Mouse (Mus musculus): ENCODE results near the gene Dbp. TPM values are rescaled to one million over a fixed set of nuclear protein-coding genes. Genes with fewer than 3 reads are reported as not detected.
A peak's percentile ranks its signal among the peaks of the same experiment; 100 is the strongest.

The Dbp gene
- polyA plus RNA-seq, 1 experiment from 2014 or later = 1.7 TPM

DNA sequence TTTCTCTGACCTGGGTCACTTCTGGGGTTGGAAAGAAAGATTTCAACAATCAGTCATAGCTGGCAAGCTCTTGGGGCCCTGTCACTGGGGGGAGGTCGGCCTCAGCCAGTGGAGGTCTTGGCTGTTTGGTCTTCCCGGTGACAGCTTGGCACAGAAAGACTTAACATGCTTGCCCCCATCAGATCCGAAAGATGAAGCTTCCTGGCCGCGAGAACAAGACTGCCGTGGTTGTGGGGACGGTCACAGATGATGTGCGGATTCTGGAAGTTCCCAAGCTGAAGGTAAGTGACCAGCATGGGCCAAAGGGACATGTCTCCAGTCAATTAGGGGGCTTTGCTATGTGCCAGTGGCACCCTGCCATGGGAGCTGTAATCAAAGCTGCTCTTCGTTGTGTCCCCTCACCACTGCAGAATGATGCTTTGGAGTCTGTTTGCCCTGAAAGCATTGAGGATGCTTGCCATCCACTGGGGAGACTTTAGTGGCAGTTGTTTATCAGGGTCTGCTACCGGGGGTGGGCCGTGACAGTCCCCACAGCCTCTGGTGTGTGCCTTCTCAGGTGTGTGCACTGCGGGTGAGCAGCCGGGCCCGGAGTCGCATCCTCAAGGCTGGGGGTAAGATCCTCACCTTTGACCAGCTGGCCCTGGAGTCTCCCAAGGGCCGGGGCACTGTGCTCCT is 15.0 kb downstream of the Dbp start:
- Histone ChIP-seq H3K27ac (ENCODE audit: low read length) (no peak overlapping the region), H3K9me3 (ENCODE audit: control insufficient read depth, low read length) (no peaks in the 10 kb centered on the region), H3K9ac (ENCODE audit: low read length) (peak overlapping the region; percentile 93; the same call in 1 of the 2 replicates), H3K4me3 (ENCODE audit: low read length) (peak overlapping the region; percentile 73; the same call in 1 of the 2 replicates), H3K4me2 (ENCODE audit: low read depth, low read length) (peak overlapping the region; percentile 86; the same call in 1 of the 2 replicates), H3K27me3 (ENCODE audit: control insufficient read depth, insufficient read depth, low read depth, low read length) (no peaks in the 10 kb centered on the region), H3K4me1 (replicated peaks; ENCODE audit: control insufficient read depth, insufficient read depth, low read length) (peaks cover 24% of the 10 kb centered on the region), H3K36me3 (ENCODE audit: control insufficient read depth, insufficient read depth, low read length) (peaks cover 28% of the 10 kb centered on the region)
- no peak for ATAC-seq (ENCODE audit: low read depth)
- WGBS = 79% methylated on average over 15 of the region's 16 CpGs

GRCm38 (mm10) chr7:45720413-45721233 is 15.7 kb downstream of the Dbp start, which contains the start of gene Fam83e:
Gene Fam83e (plus strand): TSS chr7:45721212.
- Histone ChIP-seq H3K27me3 (ENCODE audit: control insufficient read depth, insufficient read depth, low read depth, low read length) (no peaks in the 10 kb centered on the region), H3K36me3 (ENCODE audit: control insufficient read depth, insufficient read depth, low read length) (peaks cover 35% of the 10 kb centered on the region), H3K4me2 (ENCODE audit: low read depth, low read length) (no peak within 1 kb of the TSS), H3K4me3 (ENCODE audit: low read length) (no peak within 1 kb of the TSS), H3K9ac (ENCODE audit: low read length) (no peak within 1 kb of the TSS), H3K27ac (ENCODE audit: low read length) (peak within 1 kb of the TSS; percentile 2; the same call in 1 of the 2 replicates), H3K9me3 (ENCODE audit: control insufficient read depth, low read length) (no peaks in the 10 kb centered on the region), H3K4me1 (replicated peaks; ENCODE audit: control insufficient read depth, insufficient read depth, low read length) (peaks cover 22% of the 10 kb centered on the region)
- 68% methylated on average over 14 of the region's 14 CpGs for whole genome bisulfite sequencing
- ATAC-seq (ENCODE audit: low read depth) = no peak

DNA sequence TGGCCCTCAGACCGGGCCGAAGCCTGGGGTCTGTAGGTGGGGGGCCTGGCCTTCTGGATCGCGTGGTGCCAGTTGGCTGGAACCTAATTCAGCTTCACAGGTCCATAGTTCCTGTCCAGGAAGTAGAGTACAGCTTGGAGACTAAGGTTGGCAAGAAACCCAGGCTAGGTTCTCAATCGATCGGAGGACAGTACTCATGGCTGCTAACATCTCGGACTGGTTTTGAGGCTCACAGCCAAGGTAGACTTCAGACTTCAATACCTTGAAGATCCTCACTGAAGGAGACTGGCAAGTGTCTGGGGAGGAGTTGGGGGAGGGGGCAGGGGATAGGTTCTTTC is 16.3 kb downstream of the Dbp start:
- no peak for ATAC-seq (ENCODE audit: low read depth)
- no peak overlapping the region for H3K9ac ChIP-seq (ENCODE audit: low read length)

GRCm38 (mm10) chr7:45721642-45722347 is 16.9 kb downstream of the Dbp start:
- no peak overlapping the region for H3K27ac ChIP-seq (ENCODE audit: low read length)
- H3K36me3 ChIP-seq (ENCODE audit: control insufficient read depth, insufficient read depth, low read length) = peaks cover 40% of the 10 kb centered on the region
- H3K4me1 ChIP-seq (replicated peaks; ENCODE audit: control insufficient read depth, insufficient read depth, low read length) = peaks cover 12% of the 10 kb centered on the region
- H3K9me3 ChIP-seq (ENCODE audit: control insufficient read depth, low read length) = no peaks in the 10 kb centered on the region
- H3K9ac ChIP-seq (ENCODE audit: low read length) = 0 out of 2 replicates have a peak overlapping the region, but pooled peaks have one; percentile 14
- no peak overlapping the region for H3K4me3 ChIP-seq (ENCODE audit: low read length)
- H3K27me3 ChIP-seq (ENCODE audit: control insufficient read depth, insufficient read depth, low read depth, low read length) = no peaks in the 10 kb centered on the region
- WGBS = 60% methylated on average over 13 of the region's 13 CpGs
- H3K4me2 ChIP-seq (ENCODE audit: low read depth, low read length) = no peak overlapping the region
- no peak for ATAC-seq (ENCODE audit: low read depth)

More for the DNA sequence above, 16.3 kb downstream of the Dbp start:
- Histone ChIP-seq H3K4me1 (replicated peaks; ENCODE audit: control insufficient read depth, insufficient read depth, low read length) (peaks cover 16% of the 10 kb centered on the region), H3K4me2 (ENCODE audit: low read depth, low read length) (no peak overlapping the region), H3K27ac (ENCODE audit: low read length) (peak overlapping the region; percentile 2; the same call in 1 of the 2 replicates), H3K9me3 (ENCODE audit: control insufficient read depth, low read length) (no peaks in the 10 kb centered on the region), H3K4me3 (ENCODE audit: low read length) (no peak overlapping the region), H3K36me3 (ENCODE audit: control insufficient read depth, insufficient read depth, low read length) (peaks cover 37% of the 10 kb centered on the region), H3K27me3 (ENCODE audit: control insufficient read depth, insufficient read depth, low read depth, low read length) (no peaks in the 10 kb centered on the region)
- WGBS = 73% methylated on average over 7 of the region's 7 CpGs

DNA sequence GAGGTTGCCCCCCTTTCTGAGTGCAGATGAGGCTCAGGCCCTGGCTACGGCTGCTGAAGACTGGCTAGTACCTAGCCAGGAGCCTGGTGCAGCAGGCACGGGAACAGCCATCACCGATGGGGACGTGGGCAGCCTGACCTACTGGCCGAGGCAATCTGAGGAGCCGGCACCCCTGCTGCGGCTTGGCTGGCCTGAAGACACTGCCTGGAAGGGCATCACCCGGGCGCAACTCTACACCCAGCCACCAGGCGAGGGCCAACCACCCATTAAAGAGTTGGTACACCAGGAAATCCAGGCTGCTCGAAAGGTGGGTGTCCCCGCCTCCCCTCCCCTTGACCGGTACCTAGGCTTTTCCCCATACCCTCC is 17.4 kb downstream of the Dbp start:
- Histone ChIP-seq H3K4me3 (ENCODE audit: low read length) (no peak overlapping the region), H3K4me1 (replicated peaks; ENCODE audit: control insufficient read depth, insufficient read depth, low read length) (peaks cover 8% of the 10 kb centered on the region), H3K36me3 (ENCODE audit: control insufficient read depth, insufficient read depth, low read length) (peaks cover 40% of the 10 kb centered on the region), H3K27me3 (ENCODE audit: control insufficient read depth, insufficient read depth, low read depth, low read length) (no peaks in the 10 kb centered on the region), H3K9ac (ENCODE audit: low read length) (0 out of 2 replicates have a peak overlapping the region, but pooled peaks have one; percentile 14), H3K27ac (ENCODE audit: low read length) (no peak overlapping the region), H3K9me3 (ENCODE audit: control insufficient read depth, low read length) (no peaks in the 10 kb centered on the region), H3K4me2 (ENCODE audit: low read depth, low read length) (no peak overlapping the region)
- whole genome bisulfite sequencing = 76% methylated on average over 13 of the region's 13 CpGs
- ATAC-seq (ENCODE audit: low read depth) = no peak

DNA sequence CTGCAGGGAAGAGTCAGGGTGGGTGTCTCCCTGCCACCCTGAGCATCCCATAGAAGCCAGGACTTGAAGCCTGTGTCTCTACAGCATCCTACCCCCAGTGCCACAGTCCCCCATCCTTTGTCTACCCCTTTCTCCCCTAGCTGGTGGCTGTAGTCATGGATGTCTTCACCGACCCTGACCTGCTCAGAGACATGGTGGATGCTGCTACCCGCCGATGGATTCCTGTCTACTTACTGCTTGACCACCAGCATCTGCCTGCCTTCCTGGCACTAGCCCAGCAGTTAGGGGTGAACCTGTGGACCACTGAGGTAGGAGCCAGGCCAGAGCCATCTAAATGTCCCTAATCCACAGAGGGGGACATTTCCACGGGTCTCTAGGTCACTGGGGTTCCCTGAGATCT is 18.4 kb downstream of the Dbp start:
- H3K36me3 ChIP-seq (ENCODE audit: control insufficient read depth, insufficient read depth, low read length) = peaks cover 40% of the 10 kb centered on the region
- 82% methylated on average over 4 of the region's 4 CpGs for WGBS
- peaks cover 8% of the 10 kb centered on the region for H3K4me1 ChIP-seq (replicated peaks; ENCODE audit: control insufficient read depth, insufficient read depth, low read length)
- H3K9ac ChIP-seq (ENCODE audit: low read length) = no peak overlapping the region
- H3K4me2 ChIP-seq (ENCODE audit: low read depth, low read length) = no peak overlapping the region
- no peaks in the 10 kb centered on the region for H3K9me3 ChIP-seq (ENCODE audit: control insufficient read depth, low read length)
- no peak overlapping the region for H3K27ac ChIP-seq (ENCODE audit: low read length)
- H3K4me3 ChIP-seq (ENCODE audit: low read length) = no peak overlapping the region
- no peaks in the 10 kb centered on the region for H3K27me3 ChIP-seq (ENCODE audit: control insufficient read depth, insufficient read depth, low read depth, low read length)
- no peak for ATAC-seq (ENCODE audit: low read depth)

DNA sequence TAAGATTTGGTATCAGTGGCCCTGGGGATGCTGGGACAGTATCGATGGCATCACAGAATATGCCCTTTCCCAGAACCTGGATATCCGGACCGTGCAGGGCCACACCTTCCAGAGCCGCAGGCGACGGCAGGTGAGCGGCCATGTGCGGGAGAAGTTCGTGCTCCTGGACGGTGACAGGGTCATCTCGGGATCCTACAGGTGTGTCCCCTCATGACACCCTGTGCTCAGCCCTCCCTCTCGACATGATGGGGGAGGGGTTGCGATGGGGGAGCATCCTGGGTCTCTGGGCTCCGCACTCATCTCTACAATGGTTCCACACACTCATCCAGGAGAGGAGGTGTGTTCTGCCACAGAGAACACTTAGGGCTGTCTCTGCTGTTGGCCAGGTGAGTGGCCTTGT is 18.9 kb downstream of the Dbp start:
- Histone ChIP-seq H3K4me3 (ENCODE audit: low read length) (no peak overlapping the region), H3K9me3 (ENCODE audit: control insufficient read depth, low read length) (no peaks in the 10 kb centered on the region), H3K36me3 (ENCODE audit: control insufficient read depth, insufficient read depth, low read length) (peaks cover 41% of the 10 kb centered on the region), H3K27me3 (ENCODE audit: control insufficient read depth, insufficient read depth, low read depth, low read length) (no peaks in the 10 kb centered on the region), H3K27ac (ENCODE audit: low read length) (no peak overlapping the region), H3K4me1 (replicated peaks; ENCODE audit: control insufficient read depth, insufficient read depth, low read length) (peaks cover 8% of the 10 kb centered on the region), H3K9ac (ENCODE audit: low read length) (no peak overlapping the region), H3K4me2 (ENCODE audit: low read depth, low read length) (no peak overlapping the region)
- 88% methylated on average over 14 of the region's 14 CpGs for WGBS
- ATAC-seq (ENCODE audit: low read depth) = no peak

GRCm38 (mm10) chr7:45725151-45725550 is 20.3 kb downstream of the Dbp start:
- no peak overlapping the region for H3K9ac ChIP-seq (ENCODE audit: low read length)
- ATAC-seq (ENCODE audit: low read depth) = no peak
- peaks cover 34% of the 10 kb centered on the region for H3K36me3 ChIP-seq (ENCODE audit: control insufficient read depth, insufficient read depth, low read length)
- no peaks in the 10 kb centered on the region for H3K4me1 ChIP-seq (replicated peaks; ENCODE audit: control insufficient read depth, insufficient read depth, low read length)
- no peak overlapping the region for H3K4me2 ChIP-seq (ENCODE audit: low read depth, low read length)
- no peak overlapping the region for H3K4me3 ChIP-seq (ENCODE audit: low read length)
- WGBS = 84% methylated on average over 9 of the region's 9 CpGs
- H3K27me3 ChIP-seq (ENCODE audit: control insufficient read depth, insufficient read depth, low read depth, low read length) = no peaks in the 10 kb centered on the region
- no peak overlapping the region for H3K27ac ChIP-seq (ENCODE audit: low read length)
- H3K9me3 ChIP-seq (ENCODE audit: control insufficient read depth, low read length) = no peaks in the 10 kb centered on the region

DNA sequence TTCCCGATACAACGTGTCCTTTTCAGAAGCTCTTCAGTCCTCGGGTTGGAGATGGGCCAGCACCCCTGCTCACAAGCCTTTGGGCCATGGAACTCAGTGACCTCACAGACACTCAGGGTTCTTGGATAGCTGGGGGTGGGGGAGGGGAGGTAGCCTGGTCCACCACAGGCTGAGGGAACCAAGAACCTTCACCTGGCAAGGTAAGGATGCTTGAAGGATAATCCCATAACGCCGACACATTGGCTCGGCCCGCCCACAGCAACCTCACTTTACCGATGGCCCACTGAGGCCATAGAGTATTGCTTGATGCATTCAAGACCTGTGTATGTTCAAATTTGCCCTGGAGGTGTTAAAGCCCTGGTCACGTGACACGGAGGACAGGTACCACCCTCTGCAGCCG is 20.8 kb downstream of the Dbp start, which contains the start of gene Spaca4:
TSS of gene Spaca4 (minus strand) at position 101 of the 400 bp plus-strand sequence.
- H3K27ac ChIP-seq (ENCODE audit: low read length) = no peak within 1 kb of the TSS
- H3K9ac ChIP-seq (ENCODE audit: low read length) = no peak within 1 kb of the TSS
- no peak for ATAC-seq (ENCODE audit: low read depth)
- no peak within 1 kb of the TSS for H3K4me2 ChIP-seq (ENCODE audit: low read depth, low read length)
- H3K4me3 ChIP-seq (ENCODE audit: low read length) = no peak within 1 kb of the TSS
- H3K9me3 ChIP-seq (ENCODE audit: control insufficient read depth, low read length) = no peaks in the 10 kb centered on the region
- no peaks in the 10 kb centered on the region for H3K4me1 ChIP-seq (replicated peaks; ENCODE audit: control insufficient read depth, insufficient read depth, low read length)
- no peaks in the 10 kb centered on the region for H3K27me3 ChIP-seq (ENCODE audit: control insufficient read depth, insufficient read depth, low read depth, low read length)
- peaks cover 30% of the 10 kb centered on the region for H3K36me3 ChIP-seq (ENCODE audit: control insufficient read depth, insufficient read depth, low read length)
- WGBS = 88% methylated on average over 11 of the region's 11 CpGs
